Mouse (Mus musculus): ENCODE data around the gene Ttn.
"Not testable (repeated sequence)": the region's sequence is repeated elsewhere in the genome, so short reads cannot be mapped to it uniquely, and the experiment has no call there.

The Ttn gene

DNA sequence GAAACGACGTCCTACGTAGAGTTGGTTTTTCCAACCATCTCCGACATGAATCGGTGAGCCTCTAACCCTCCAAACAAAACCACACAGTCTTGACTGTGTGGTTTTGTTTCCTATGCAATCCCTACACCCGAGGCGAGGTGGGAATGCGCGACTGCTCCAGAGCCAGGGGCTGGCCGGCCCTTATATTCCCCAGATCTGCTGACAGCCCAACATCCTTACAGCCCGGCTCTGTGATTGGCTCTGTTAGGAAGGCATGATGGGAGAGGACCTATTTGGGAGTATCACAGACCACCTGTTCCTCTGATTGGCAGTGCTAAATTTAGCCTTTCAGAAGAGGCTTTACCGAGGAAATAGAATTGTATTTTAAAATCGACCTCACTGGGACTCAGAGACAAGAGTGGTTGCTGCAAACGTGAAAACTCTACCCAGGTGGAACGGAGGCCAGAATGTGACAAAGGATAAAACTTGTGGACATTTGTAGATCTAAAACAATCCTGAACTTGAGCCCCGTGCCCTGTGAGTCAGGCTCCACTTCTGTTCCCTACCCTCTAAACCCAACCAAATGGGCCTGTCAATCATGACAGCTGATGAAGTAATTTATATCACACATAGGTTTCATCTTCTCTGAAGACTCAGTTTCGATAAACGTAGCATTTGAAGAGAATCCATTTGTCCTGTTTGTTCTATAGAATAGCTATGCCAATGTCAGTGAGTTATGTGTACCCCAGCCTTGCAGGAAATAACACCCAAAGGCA lies at the start of gene Ttn:
Gene Ttn (minus strand): TSS at position 157 of the 755 bp plus-strand sequence.
- DNase-seq (ENCODE audit: low read depth) = no peak

DNA sequence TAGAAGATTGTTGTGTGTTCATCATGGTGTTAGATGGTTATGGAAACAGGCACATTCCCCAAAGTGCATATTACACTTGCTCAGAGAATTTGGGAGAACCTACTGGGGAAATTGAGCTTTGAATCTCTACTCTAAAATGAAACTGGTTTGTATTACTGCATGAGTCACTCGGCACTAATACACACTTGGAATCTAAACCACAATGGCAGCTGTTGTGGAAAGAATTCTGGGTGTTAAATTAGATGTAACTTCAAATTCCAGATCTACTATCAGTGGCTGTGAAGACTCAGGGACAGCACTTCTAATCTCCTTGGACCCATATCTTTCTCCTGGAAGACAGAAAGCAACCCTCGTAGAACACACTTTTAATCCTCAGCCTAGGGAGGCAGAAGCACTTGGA lies 38.3 kb upstream of the Ttn start:
- DNase-seq (ENCODE audit: low read depth) = no peak

GRCm38 (mm10) chr2:77017735-77018134 lies 35.4 kb upstream of the Ttn start:
- DNase-seq (ENCODE audit: low read depth) = no peak

DNA sequence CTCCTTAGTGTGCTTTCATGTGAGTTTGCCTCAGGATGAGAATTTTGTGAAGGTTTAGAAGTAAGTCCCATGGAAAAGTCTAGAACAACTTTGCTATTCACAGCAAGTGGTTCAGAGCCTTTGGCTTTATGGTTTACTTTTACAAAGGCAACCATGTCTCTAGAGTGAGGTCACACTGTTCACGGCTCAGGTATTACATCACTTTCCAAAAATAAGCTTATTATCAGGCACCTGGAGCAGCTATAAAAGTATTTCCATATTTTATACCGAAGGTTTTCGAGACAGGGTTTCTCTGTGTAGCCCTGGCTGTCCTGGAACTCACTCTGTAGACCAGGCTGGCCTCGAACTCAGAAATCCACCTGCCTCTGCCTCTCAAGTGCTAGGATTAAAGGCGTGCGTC lies 31.1 kb upstream of the Ttn start:
- not testable (repeated sequence) for DNase-seq (ENCODE audit: low read depth)

DNA sequence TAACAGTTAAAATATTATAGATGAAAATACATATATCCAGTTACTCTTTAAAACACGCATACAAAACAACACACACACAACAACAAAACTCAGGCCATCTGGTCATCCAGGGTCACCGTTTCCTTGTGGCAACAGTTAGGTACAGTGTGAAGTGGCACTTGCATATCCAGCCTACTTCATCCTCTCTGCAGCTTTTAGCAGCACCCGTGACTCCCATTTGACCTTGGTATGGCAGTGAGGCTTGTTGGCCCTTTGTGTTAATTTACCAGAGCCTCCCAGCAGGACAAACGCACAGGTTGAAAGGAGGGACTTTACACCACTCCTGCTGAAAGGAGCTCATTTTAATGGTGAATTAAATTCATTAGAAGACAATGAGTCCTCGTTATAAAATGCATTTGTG lies 29.6 kb upstream of the Ttn start:
- DNase-seq (ENCODE audit: low read depth) = no peak

GRCm38 (mm10) chr2:77007015-77007414 lies 24.7 kb upstream of the Ttn start:
- no peak for DNase-seq (ENCODE audit: low read depth)

DNA sequence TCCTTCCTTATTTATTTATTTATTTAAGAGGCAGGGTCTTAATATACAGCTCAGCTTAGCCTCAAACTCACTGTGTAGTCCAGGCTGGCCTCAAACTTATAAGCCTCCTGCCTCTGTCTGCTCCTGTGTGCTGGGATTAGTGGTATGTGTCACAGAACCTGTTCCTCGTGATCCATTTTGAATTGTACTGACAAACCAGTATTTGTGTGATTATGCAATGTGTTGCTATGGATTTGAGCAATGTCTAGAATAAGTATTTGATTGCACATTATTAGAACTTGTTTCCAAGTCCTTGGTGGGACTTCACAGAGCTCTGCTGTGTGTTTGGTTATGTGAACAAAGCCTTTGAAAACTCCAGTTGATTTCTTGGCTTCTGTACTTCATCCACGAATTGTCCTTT lies 20.8 kb upstream of the Ttn start:
- DNase-seq (ENCODE audit: low read depth) = no peak

DNA sequence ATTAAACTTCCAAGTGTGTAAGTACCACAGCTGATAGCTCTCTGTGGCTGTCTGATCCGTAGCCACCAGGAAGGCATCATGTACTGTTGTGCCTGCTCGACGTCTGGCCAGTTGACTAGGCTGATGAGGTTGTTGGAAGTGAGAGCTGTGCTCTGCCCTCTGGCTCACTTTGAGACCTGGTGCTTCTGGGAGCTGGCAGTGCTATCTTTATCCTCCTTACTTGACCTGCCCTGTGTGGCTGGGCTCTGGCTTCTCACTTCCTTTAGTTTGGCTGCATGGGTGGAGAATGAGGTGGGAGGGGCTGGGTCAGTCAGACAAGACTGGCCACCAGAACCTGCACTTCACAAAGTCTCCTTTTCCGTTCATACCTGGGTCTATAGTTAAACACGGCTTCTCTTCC lies 16.0 kb upstream of the Ttn start:
- no peak for DNase-seq (ENCODE audit: low read depth)

GRCm38 (mm10) chr2:76992493-76993201 lies 10.3 kb upstream of the Ttn start:
- DNase-seq (ENCODE audit: low read depth) = no peak

GRCm38 (mm10) chr2:76987317-76987716 lies 5.0 kb upstream of the Ttn start:
- DNase-seq (ENCODE audit: low read depth) = no peak

DNA sequence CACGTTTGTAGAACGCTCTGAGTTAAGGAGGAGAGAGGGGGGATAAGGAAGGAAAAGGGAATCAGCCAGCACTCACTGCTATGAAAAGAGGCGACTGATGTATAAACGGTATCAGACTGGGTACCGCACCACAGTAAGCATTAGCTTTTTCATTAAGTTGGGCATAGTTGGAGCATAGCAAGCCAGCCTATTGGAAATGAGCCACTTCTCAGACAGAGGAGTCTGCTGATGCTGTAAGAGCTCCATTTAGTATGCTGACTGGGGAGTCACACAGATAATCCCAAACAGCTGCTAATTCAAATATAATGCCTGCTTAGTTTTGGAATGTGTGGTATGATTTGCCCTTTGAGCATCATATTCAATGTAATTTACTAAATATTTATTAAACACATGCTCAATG lies 2.0 kb upstream of the Ttn start:
- DNase-seq (ENCODE audit: low read depth) = no peak

- DNase-seq (ENCODE audit: low read depth) = no peak
These were observed 1.3 kb upstream of the Ttn start for GRCm38 (mm10) chr2:76983601-76984000.

GRCm38 (mm10) chr2:76981717-76982116 lies 630 bp downstream of the Ttn start:
- DNase-seq (ENCODE audit: low read depth) = no peak

- DNase-seq (ENCODE audit: low read depth) = peak; percentile 47
These were observed 2.2 kb downstream of the Ttn start for GRCm38 (mm10) chr2:76980146-76980545.

GRCm38 (mm10) chr2:76977650-76978049 lies 4.7 kb downstream of the Ttn start:
- DNase-seq (ENCODE audit: low read depth) = no peak

DNA sequence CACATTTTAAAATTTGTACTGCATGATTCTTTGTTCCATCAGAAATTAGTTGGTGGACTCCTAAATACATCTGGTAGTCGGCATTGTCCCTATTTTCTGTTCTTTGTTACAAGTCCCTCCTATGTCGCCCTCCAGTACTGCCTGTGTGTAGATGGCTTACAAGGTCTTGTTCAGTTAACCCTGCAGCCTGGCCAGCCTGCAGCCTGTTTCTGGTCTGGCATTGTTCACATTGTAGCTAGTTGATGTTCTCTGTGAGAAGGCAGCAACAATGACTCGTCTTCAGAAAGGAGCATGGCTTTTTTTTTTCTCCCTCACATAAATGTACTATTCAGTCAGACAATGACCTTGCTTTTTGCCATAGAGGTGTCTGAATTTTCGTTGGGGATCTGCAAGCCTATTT lies 10.3 kb downstream of the Ttn start:
- DNase-seq (ENCODE audit: low read depth) = no peak

GRCm38 (mm10) chr2:76971069-76971468 lies 11.3 kb downstream of the Ttn start:
- DNase-seq (ENCODE audit: low read depth) = peak; percentile 4

- peak; percentile 46 for DNase-seq (ENCODE audit: low read depth)
These were observed 11.7 kb downstream of the Ttn start for GRCm38 (mm10) chr2:76970669-76971068.

- DNase-seq (ENCODE audit: low read depth) = no peak
These were observed 12.1 kb downstream of the Ttn start for GRCm38 (mm10) chr2:76970204-76970603.

DNA sequence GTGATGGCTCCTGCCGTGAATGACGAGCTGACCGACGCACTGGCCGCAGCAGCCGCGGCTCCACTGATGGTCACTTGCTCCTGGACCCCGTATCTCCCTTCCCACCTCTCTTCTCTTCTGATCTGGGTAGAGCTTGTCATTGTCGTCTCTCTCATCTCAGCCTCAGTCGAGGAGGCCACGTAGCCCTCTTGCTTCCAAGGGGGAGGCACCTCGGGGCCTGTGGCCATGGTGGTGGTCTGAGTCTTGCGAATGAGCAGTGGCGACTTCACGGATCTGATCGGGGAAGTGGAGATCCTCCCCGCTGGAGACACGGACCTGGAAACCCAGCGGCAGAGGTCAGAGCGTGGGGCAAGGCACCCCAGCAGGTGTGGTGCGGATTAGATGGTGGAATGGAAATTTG lies 12.7 kb downstream of the Ttn start:
- no peak for DNase-seq (ENCODE audit: low read depth)

DNA sequence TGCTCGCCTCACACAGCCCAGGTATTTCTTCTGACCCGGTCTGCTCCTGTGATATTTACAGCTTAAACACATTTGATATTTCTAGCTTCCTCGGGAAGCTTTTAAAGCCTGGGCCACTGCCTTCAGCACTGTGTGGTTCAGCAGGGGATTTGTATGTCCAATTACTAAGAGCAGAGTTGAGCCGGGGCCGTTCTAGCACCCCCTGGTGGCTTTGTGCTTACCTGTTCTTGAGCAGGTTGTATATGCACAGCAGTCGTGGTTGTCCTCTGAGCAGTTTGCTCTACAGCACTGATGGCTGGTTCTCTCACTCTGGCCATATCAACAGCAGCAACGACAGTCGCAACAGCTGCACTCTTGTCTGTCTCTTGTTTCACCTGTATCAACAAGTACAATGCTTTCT lies 13.4 kb downstream of the Ttn start:
- DNase-seq (ENCODE audit: low read depth) = peak; percentile 78

GRCm38 (mm10) chr2:76966582-76966981 lies 15.8 kb downstream of the Ttn start:
- DNase-seq (ENCODE audit: low read depth) = no peak

DNA sequence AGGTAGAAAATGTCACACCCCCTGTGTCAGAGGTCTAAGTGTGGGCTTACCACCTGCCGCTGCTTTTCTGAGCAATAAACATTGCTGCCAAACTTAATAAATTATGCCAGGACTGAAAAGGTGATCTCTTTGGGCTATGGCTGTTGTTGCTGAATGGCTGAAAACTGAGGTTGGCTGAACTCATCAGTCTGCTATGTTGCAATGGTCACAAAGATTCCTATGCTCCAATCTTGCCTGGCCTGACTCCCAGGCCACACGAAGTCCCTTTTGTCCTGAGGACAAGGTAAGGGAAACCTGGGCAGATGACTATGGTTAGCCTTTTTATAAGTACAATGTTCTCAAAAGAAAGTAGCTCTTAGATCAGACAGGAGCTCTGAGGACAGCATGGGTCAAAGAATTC lies 16.3 kb downstream of the Ttn start:
- DNase-seq (ENCODE audit: low read depth) = no peak

DNA sequence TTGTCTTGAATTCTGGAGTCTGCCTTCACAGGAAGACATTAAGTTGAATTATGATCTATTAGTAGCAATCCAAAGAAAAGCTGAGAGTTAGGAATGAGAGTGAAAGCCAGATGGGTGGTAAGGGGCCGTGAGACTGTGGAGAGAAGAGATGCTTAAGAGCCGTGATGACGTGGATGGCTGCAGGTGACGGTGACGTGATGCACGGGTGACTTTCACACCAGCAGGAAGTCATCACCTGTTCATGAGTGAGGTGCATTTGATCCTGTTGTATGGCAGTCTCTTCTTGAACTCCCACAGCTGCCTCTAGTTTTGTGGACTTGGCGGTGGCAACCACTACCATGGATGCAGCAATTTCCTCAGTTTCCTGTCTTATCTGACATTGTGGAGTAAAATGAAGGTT lies 16.8 kb downstream of the Ttn start:
- DNase-seq (ENCODE audit: low read depth) = no peak

Measured in 416B (cell line).